Mouse (Mus musculus) myocyte (in vitro differentiated cells): ENCODE measurements around the gene Samm50.

Experiments
- POLR2A ChIP-seq: IDR thresholded peaks from one replicate; pipeline ENCODE4 v1.6.1; 2011; ENCODE audit warnings: low read depth, mild to moderate bottlenecking, control low read depth, moderate library complexity; ENCODE audit not compliant: insufficient read length
- POLR2AphosphoS2 ChIP-seq: IDR thresholded peaks from one replicate; pipeline ENCODE4 v1.6.1; 2011; ENCODE audit warnings: low read depth, control low read depth; ENCODE audit not compliant: insufficient read length
- USF1 ChIP-seq: IDR thresholded peaks from one replicate; pipeline ENCODE4 v1.6.1; 2011; ENCODE audit warnings: low read depth, mild to moderate bottlenecking, control low read depth, moderate library complexity

DNA sequence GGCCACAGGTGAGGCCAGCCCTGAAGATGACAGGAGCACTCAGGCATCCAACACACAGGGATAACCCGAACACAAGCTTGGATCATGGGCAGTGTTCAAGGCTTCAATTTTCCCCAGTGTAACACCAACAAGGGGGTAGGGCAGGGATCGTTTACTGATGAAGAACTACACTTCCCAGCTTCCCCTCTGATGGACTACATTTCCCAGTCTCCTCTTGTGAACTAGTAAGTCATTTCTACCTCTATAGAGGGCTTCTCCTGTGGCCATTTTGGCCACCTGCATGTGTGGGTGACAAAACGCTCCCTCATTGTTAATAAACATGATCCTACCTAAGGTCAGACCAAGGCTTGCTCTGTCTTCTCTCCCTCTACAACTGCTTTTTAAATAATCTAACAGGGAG lies 2.2 kb upstream of the Samm50 start:
- TF ChIP-seq USF1 (no peak), POLR2A (no peak), POLR2AphosphoS2 (no peak)
